Mouse (Mus musculus): Measurements from ENCODE around the gene Esrrb.

GRCm38 (mm10) chr12:86509295-86510279 is 148.7 kb downstream of the Esrrb start:
- TF ChIP-seq CTCF (IDR thresholded peaks at IDR 0.05; ENCODE audit: extremely low read depth, insufficient read length, insufficient replicate concordance, low read depth, low read length) (no peak), POLR2A (IDR thresholded peaks at IDR 0.05; ENCODE audit: low read depth, low read length) (no peak)

Measured in small intestine, adult 2 months (tissue).